Mouse (Mus musculus) kidney, adult 2 months (tissue): Measurements from ENCODE around the gene Fancg.

Source experiments
- CTCF ChIP-seq: fragments of 200-500 bp; conservative IDR thresholded peaks from 2 replicates; pipeline ENCODE4 v1.5.1; 2011; ENCODE audit warnings: low read depth, mild to moderate bottlenecking, control low read depth, low read length, moderate library complexity, mixed read lengths; ENCODE audit not compliant: insufficient read depth, insufficient read length
- POLR2A ChIP-seq: fragments of 200-500 bp; IDR thresholded peaks from one replicate; pipeline ENCODE4 v1.6.1; 2011; ENCODE audit warnings: low read depth, low read length, control low read depth

- no peak for TF ChIP-seq POLR2A
- TF ChIP-seq CTCF, result no peak
These were observed 36.3 kb upstream of the Fancg start for GRCm38 (mm10) chr4:43046607-43047006.
